Mouse (Mus musculus): ENCODE data around the gene Ip6k2.

GRCm38 (mm10) chr9:108786494-108786893 lies 2.9 kb downstream of the Ip6k2 start:
- TF ChIP-seq CTCF (IDR thresholded peaks at IDR 0.05; ENCODE audit: insufficient read depth, low read depth, low read length) (no peak), POLR2A (IDR thresholded peaks at IDR 0.05; ENCODE audit: insufficient read depth, low read depth, low read length) (no peak)
